Mouse (Mus musculus): ENCODE data around the gene Lonp1. TPM values are rescaled to one million over a fixed set of nuclear protein-coding genes. Genes with fewer than 3 reads are reported as not detected.

The Lonp1 gene
- polyA plus RNA-seq (2012; rRNA removed), result 61.2 and 64.0 TPM in 2 replicates

GRCm38 (mm10) chr17:56626754-56627470 lies at the start of gene Lonp1:
TSS of gene Lonp1 (minus strand) at chr17:56626887.

GRCm38 (mm10) chr17:56672941-56673646 lies 46.4 kb upstream of the Lonp1 start, which contains the start of gene Ranbp3:
TSS of gene Ranbp3 (plus strand) at chr17:56673294.

GRCm38 (mm10) chr17:56627530-56628277 lies 1.0 kb upstream of the Lonp1 start, which contains the start of gene Catsperd:
TSS of gene Catsperd (plus strand) at chr17:56628143.

GRCm38 (mm10) chr17:56613236-56613844 lies 13.3 kb downstream of the Lonp1 start, which contains the start of gene Rpl36:
TSS of gene Rpl36 (plus strand) at chr17:56613416.

GRCm38 (mm10) chr17:56609452-56610171 lies 17.1 kb downstream of the Lonp1 start, which contains the start of gene 2410015M20Rik:
TSS of gene 2410015M20Rik (minus strand) at chr17:56609771.

GRCm38 (mm10) chr17:56584257-56585130 lies 42.2 kb downstream of the Lonp1 start, which contains the start of the genes Safb2 and Safb:
TSS of gene Safb2 (minus strand) at chr17:56584585.
TSS of gene Safb (plus strand) at chr17:56584825.

Other genes with a start within 250 kb of the Lonp1 start
- 115 and 127 TPM in 2 replicates for gene Ptprs, start 150.4 kb downstream of the Lonp1 start, polyA plus RNA-seq (2012; rRNA removed)
- gene Znrf4, start 114.5 kb downstream of the Lonp1 start, polyA plus RNA-seq (2012; rRNA removed), result not detected in 2 replicates
- 7.0 and 8.1 TPM in 2 replicates for gene Gm20219, start 72.5 kb downstream of the Lonp1 start, polyA plus RNA-seq (2012; rRNA removed)
- gene Safb2, start 42.3 kb downstream of the Lonp1 start, polyA plus RNA-seq (2012; rRNA removed), result 83.7 and 97.7 TPM in 2 replicates
- gene Safb, start 42.1 kb downstream of the Lonp1 start, polyA plus RNA-seq (2012; rRNA removed), result 70.0 and 79.4 TPM in 2 replicates
- gene 2410015M20Rik, start 17.1 kb downstream of the Lonp1 start, polyA plus RNA-seq (2012; rRNA removed), result 228 and 238 TPM in 2 replicates
- 3,218 and 3,337 TPM in 2 replicates for gene Rpl36, start 13.5 kb downstream of the Lonp1 start, polyA plus RNA-seq (2012; rRNA removed)
- gene Catsperd, start 1.3 kb upstream of the Lonp1 start, polyA plus RNA-seq (2012; rRNA removed), result 0.30 and 0.41 TPM in 2 replicates
- 77.0 and 80.9 TPM in 2 replicates for gene Ranbp3, start 46.4 kb upstream of the Lonp1 start, polyA plus RNA-seq (2012; rRNA removed)
- gene Ndufa11, start 90.9 kb upstream of the Lonp1 start, polyA plus RNA-seq (2012; rRNA removed), result 678 and 874 TPM in 2 replicates
- 29.0 and 41.6 TPM in 2 replicates for gene Vmac, start 91.1 kb upstream of the Lonp1 start, polyA plus RNA-seq (2012; rRNA removed)
- gene Nrtn, start 130.6 kb upstream of the Lonp1 start, polyA plus RNA-seq (2012; rRNA removed), result 58.2 and 62.5 TPM in 2 replicates
- 75.7 and 94.5 TPM in 2 replicates for gene Dus3l, start 137.9 kb upstream of the Lonp1 start, polyA plus RNA-seq (2012; rRNA removed)
- 3.8 and 4.5 TPM in 2 replicates for gene Prr22, start 143.4 kb upstream of the Lonp1 start, polyA plus RNA-seq (2012; rRNA removed)
- gene Rfx2, start 204.1 kb upstream of the Lonp1 start, polyA plus RNA-seq (2012; rRNA removed), result 13.0 and 16.5 TPM in 2 replicates
- gene Acsbg2, start 247.6 kb upstream of the Lonp1 start, polyA plus RNA-seq (2012; rRNA removed), result not detected in 2 replicates
- 0.05 and 0.22 TPM in 2 replicates for gene 1700061G19Rik, start 248.6 kb upstream of the Lonp1 start, polyA plus RNA-seq (2012; rRNA removed)